Mouse (Mus musculus) bone marrow, adult 2 months (tissue): ENCODE results near the gene Nup188.

ENCODE experiments used
- CTCF ChIP-seq: fragments of 200-500 bp; IDR thresholded peaks from 2 replicates; pipeline ENCODE4 v1.5.1; 2011; ENCODE audit warnings: low read length, control low read depth; ENCODE audit not compliant: control insufficient read depth, insufficient read depth
- POLR2A ChIP-seq: fragments of 200-500 bp; IDR thresholded peaks from 2 replicates; pipeline ENCODE4 v1.6.1; 2011; ENCODE audit warnings: low read depth, mild to moderate bottlenecking, control low read depth, low read length, borderline replicate concordance; ENCODE audit not compliant: control insufficient read depth

DNA sequence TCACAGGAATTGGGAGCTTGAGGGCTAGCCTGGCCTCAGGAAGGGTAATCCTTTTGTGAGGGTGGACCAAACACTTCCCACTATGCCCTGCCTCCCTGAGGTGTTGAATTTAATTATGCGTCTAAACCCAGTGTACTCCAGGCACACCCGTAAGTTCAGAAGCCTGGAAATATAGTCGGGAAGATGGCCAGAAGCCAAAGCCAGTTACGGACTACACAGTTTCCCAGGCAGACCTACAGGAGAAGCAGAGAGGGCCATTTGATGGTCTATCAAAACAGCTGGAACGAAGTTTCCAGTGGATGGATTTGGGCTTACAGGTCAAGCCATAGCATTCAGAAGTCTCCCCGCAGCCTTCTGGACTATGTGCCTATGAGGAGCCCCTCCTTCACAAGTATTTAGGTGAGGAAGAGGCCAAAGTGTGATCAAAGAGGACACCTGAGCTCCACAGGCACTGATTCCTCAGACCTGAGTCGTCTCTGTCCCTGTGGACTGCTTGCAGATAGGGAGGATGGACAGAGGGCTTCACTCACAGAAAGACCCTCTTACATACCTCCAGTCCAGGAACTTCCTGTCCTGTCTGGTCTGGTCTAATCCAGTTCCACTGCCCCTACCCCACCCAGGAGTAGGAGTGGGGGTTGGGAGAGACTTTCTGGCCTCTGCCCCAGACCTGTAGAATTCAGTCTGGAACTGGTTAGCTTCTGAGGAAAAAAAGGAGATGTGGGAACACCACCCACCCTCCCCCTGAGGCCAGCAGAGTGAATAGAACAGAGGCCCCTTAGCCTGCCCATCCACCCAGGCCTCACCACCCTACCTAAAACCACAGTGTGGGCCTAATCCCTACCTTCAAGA, 21.3 kb upstream of the Nup188 start:
- no peak for TF ChIP-seq CTCF
- no peak for TF ChIP-seq POLR2A
